Mouse (Mus musculus) hindbrain, embryonic 10.5 days (tissue): ENCODE measurements around the gene Cald1. TPM values are rescaled to one million over a fixed set of nuclear protein-coding genes. Genes with fewer than 3 reads are reported as not detected.

Source experiments
- DNase-seq: peaks from one replicate; pipeline ENCODE4 v3.0.0-alpha.2; 2017; ENCODE audit warnings: low spot score
- H3K27ac ChIP-seq: fragments of 300-500 bp; sonication (generic); 2 replicates; pipeline ENCODE4 v1.5.1; 2016; ENCODE audit warnings: mild to moderate bottlenecking, moderate library complexity
- H3K27me3 ChIP-seq: fragments of 300-500 bp; sonication (generic); 2 replicates; pipeline ENCODE4 v1.6.1; 2016; ENCODE audit warnings: mild to moderate bottlenecking; ENCODE audit not compliant: poor library complexity, insufficient read depth, severe bottlenecking
- H3K36me3 ChIP-seq: fragments of 300-500 bp; sonication (generic); 2 replicates; pipeline ENCODE4 v1.6.1; 2016; ENCODE audit warnings: mild to moderate bottlenecking, moderate library complexity
- H3K4me1 ChIP-seq: fragments of 300-500 bp; sonication (generic); replicated peaks from 2 replicates; pipeline ENCODE4 v1.6.1; 2016; ENCODE audit warnings: mild to moderate bottlenecking
- H3K4me3 ChIP-seq: fragments of 300-500 bp; sonication (generic); 2 replicates; pipeline ENCODE4 v1.5.1; 2016; ENCODE audit warnings: mild to moderate bottlenecking, moderate library complexity
- H3K9me3 ChIP-seq: fragments of 300-500 bp; sonication (generic); 2 replicates; pipeline ENCODE4 v1.6.1; 2016; ENCODE audit warnings: mild to moderate bottlenecking, moderate library complexity
- WGBS: fragments of 180-500 bp; shearing (Covaris S2); methylation state at CpG from one replicate; pipeline ENCODE4 v1.1.7; 2016; 5-methylcytosine and 5-hydroxymethylcytosine counted together
- polyA plus RNA-seq: library from polyadenylated mRNA; unstranded; fragments of >200 nt; fragmentation: Nextera tagmentation; extraction: Ambion mirVana; gene quantifications from 2 replicates; pipeline ENCODE4 v1.2.1, GENCODE M21; 2016

Gene Cald1
- polyA plus RNA-seq, 1 experiment from 2014 or later: 117 TPM

DNA sequence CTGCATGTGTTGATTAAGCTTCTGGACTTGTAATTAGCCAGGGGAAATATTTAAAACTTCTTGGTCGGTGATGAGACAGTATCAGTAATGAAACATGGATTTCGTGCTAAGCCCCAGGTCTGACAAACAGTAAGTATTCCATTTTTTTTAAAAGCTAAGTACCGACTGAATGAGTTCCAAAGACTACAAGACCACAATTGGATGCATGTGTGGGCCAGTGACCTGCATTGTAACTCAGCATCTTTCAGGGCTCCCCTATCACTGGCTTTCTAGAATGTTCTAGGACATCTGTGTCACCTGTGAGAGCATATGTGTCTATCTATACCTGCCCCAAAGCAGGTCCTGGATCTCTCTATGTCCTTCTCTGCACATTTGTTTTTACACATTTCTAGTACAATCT lies 984 bp upstream of the Cald1 start:
- DNase-seq: no peak
- 75% methylated on average over 3 of the region's 3 CpGs for WGBS
- H3K27ac ChIP-seq: no peak overlapping the region
- no peaks in the 10 kb centered on the region for H3K27me3 ChIP-seq
- no peaks in the 10 kb centered on the region for H3K9me3 ChIP-seq
- H3K4me1 ChIP-seq: peaks cover 22% of the 10 kb centered on the region
- H3K4me3 ChIP-seq: no peak overlapping the region
- no peaks in the 10 kb centered on the region for H3K36me3 ChIP-seq

DNA sequence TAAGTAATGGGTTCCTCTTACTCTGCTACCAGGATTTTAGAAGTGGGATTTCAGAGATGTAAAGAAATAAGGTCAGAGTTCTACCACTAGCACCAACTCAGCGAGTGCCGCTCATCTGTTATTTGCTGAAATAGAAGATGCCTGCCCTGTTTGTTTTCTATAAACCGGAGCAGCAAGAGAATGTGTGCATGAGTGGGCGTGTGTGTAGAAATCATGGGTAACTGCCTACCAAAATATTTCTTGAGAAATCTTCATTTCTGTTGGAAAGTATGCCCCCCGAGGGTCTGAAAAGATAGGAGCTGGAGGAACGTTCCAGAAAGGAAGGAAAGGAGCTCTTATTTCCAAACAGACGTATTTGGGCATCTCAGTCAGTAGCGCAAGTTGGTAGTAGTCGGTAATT lies 871 bp downstream of the Cald1 start:
- Histone ChIP-seq H3K9me3 (no peaks in the 10 kb centered on the region), H3K4me1 (peaks cover 22% of the 10 kb centered on the region), H3K27ac (0 out of 2 replicates have a peak overlapping the region, but pooled peaks have one; percentile 23), H3K4me3 (peak overlapping the region; percentile 41), H3K36me3 (no peaks in the 10 kb centered on the region), H3K27me3 (no peaks in the 10 kb centered on the region)
- WGBS: 63% methylated on average over 9 of the region's 9 CpGs
- no peak for DNase-seq

DNA sequence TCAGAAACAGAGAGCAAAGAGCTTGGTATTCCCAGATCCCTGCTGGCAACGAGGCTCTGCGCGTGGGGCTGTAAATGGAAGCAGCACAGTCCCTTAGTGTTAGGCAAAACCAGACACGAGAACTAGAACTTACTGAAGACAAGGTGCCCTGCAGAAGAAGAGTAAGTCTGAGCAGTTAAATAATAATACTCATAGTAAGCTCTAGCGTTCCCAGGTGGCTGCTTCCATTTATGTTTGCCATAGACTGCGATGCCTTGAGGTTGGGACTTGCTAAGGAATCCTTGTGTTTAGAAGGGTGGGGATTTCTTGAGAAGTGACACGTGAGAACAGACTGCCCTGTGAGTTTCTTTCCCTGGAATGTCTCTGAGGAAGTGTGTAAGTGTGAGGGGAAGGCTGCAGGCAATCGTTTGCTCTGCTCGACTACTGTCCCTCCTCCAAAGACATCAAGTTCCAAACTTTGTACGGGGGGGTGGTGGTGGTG lies 1.4 kb downstream of the Cald1 start:
- H3K4me1 ChIP-seq: peaks cover 22% of the 10 kb centered on the region
- no peaks in the 10 kb centered on the region for H3K36me3 ChIP-seq
- H3K27me3 ChIP-seq: no peaks in the 10 kb centered on the region
- peak overlapping the region; percentile 41 for H3K4me3 ChIP-seq
- 62% methylated on average over 10 of the region's 10 CpGs for WGBS
- no peaks in the 10 kb centered on the region for H3K9me3 ChIP-seq
- 0 out of 2 replicates have a peak overlapping the region, but pooled peaks have one; percentile 23 for H3K27ac ChIP-seq
- DNase-seq: no peak

DNA sequence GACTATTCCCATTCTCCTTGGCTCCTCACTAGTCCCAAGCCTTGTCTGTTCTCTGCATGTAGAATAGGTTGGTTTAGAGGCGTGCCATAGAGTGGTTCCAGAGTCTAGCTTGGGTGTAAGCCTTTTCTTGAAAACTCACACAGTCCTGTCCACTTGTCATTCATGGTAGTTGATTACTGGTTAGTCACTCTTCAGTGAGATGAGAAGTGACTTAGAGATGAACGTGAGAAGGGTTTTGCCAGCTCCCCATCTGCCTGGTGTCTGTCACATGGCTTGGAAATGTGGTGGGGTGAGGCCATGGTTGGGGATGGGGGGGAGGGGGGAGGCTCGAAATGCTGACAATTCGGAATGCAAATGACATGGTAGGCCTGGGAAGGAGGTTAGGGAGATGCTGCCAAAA lies 2.5 kb downstream of the Cald1 start:
- no peak for DNase-seq
- 78% methylated on average over 4 of the region's 4 CpGs for WGBS
- peaks cover 24% of the 10 kb centered on the region for H3K4me1 ChIP-seq

DNA sequence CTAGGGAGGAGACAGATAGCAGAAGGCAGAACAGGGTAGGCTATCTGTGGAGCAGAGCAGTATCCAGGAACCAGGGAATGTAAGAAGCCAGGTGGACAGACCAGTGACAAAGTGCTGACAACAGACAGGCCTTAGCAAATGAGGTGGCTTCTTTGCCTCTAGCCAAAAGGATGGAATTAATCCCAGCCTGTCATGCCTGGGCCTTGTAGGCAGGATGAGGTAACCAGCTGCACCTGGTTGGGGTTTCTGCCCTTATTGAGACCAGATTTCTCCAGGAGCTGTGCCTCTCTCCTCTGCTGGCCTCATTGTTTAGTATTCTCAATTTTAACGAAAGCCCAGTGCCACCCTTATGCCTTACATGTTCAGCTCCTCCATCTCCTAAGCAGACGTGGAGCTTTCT lies 3.8 kb downstream of the Cald1 start:
- H3K4me3 ChIP-seq: no peak overlapping the region
- H3K4me1 ChIP-seq: peaks cover 25% of the 10 kb centered on the region
- no peak overlapping the region for H3K27ac ChIP-seq
- no peaks in the 10 kb centered on the region for H3K36me3 ChIP-seq
- H3K27me3 ChIP-seq: no peaks in the 10 kb centered on the region
- no peaks in the 10 kb centered on the region for H3K9me3 ChIP-seq
- DNase-seq: no peak
- WGBS: 71% methylated on average over 2 of the region's 2 CpGs

More for the DNA sequence above, 2.5 kb downstream of the Cald1 start:
- Histone ChIP-seq H3K36me3 (no peaks in the 10 kb centered on the region), H3K27ac (no peak overlapping the region), H3K9me3 (no peaks in the 10 kb centered on the region), H3K4me3 (no peak overlapping the region), H3K27me3 (no peaks in the 10 kb centered on the region)

DNA sequence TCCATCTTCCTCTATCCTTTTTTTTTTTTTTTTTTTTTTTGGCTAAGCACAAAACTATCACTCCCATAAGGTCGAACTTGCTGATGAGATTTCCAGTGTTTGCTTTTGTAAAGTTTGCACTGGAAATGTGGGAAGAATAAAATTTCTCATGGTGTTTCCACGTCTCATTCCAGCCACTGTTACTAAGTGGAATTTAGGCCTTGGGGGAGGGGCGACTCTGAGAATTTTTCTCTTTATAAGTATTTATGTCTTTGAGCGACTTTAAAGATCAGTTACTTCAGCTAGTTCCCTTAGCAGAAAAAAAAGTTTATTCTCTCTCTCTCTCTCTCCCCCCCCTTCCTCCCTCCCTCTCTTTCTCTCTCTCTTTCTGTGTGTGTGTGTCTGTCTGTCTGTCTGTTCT lies 8.1 kb downstream of the Cald1 start:
- no peaks in the 10 kb centered on the region for H3K27me3 ChIP-seq
- WGBS: 70% methylated on average over 4 of the region's 4 CpGs
- no peak overlapping the region for H3K27ac ChIP-seq
- no peaks in the 10 kb centered on the region for H3K36me3 ChIP-seq
- no peak overlapping the region for H3K4me3 ChIP-seq
- no peak for DNase-seq
- peaks cover 20% of the 10 kb centered on the region for H3K4me1 ChIP-seq
- no peaks in the 10 kb centered on the region for H3K9me3 ChIP-seq

DNA sequence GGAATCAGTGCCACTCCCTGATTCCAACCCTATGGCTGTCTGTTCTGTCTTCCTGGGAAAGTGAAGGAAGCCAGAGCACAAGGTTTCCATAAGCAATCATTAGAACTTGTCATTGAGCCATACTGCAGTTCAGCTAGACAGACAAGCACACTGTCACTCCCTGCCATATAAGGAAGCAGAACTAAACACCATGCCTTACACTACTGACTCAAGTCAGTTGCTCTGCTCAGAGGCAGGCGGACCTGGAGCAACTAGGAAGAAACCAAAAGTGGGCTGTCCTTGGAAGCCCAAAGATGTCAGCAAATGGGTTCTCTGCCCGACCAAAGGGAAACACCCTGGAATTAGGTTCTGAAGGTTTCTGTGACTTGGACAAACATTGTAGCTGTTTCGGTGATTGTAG lies 10.3 kb downstream of the Cald1 start:
- WGBS: 93% methylated on average over 3 of the region's 3 CpGs
- Histone ChIP-seq H3K27ac (no peak overlapping the region), H3K4me1 (peaks cover 20% of the 10 kb centered on the region), H3K36me3 (no peaks in the 10 kb centered on the region), H3K4me3 (no peak overlapping the region), H3K9me3 (no peaks in the 10 kb centered on the region), H3K27me3 (no peaks in the 10 kb centered on the region)
- no peak for DNase-seq

DNA sequence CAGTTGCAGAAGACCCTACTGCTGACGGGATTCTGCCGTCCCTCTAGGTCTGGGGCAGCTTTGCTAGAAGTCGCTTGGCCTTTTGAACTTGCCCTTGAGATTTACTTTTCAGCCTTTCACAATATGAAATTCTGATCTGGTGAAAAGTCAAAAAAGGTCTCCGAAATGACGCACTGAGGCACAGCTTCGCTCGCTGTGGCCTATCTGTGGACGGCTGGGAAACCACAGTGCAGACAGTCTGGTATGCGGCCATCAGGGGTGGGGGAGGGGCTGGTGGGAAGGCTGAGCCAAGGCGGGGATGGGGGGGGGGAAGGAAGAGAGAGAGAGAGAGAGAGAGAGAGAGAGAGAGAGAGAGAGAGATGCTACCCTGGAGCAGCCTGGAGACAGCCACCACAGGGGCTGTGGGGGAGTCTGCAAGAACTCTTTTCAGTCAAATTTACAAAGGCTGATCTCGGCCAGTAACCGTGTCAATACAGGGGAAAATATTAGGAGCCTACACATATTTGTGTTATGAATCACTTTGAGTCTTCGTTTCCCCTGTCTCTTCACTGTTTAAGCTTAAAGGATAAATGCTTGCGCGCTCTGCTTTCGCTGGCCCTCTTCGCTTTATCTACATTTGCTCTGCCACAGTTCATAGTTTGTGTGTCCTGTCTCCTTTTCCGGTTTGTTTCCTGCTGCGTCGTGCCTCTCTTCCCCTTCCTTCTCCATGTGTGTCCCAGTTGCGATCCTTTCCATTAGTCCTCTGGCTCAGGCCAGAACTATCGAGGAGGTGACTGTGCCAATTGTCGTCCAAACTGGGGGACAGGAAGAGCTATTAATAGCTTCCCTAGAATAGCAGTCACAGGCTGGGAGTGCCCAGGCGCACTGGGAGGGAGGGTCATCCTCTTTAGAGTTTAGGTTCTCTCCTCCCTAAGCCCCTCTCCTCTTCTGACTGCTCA lies 11.9 kb downstream of the Cald1 start:
- Histone ChIP-seq H3K36me3 (no peaks in the 10 kb centered on the region), H3K4me1 (peaks cover 20% of the 10 kb centered on the region), H3K27me3 (no peaks in the 10 kb centered on the region), H3K27ac (peak overlapping the region; percentile 73), H3K4me3 (0 out of 2 replicates have a peak overlapping the region, but pooled peaks have one; percentile 6), H3K9me3 (no peaks in the 10 kb centered on the region)
- WGBS: 41% methylated on average over 24 of the region's 24 CpGs
- peak; percentile 56 for DNase-seq

DNA sequence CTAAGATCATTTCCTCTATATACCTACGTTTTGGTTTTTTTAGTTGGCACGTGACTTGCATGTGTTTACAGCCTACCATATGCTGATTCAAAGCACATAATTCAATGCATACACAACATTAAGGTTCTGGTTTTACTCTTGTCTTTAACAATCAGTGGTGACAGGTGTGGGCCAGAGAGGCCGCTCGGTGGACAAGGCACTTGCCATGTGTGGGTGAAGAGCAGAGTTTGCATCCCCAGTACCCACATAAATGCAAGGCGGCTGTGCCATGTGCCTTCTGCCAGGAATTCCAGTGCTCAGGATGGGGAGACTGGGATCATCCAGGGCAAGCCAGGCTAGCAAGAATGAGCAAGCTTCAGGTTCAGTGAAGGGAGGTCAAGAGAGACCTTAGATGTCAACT lies 14.8 kb downstream of the Cald1 start:
- Histone ChIP-seq H3K4me1 (peaks cover 17% of the 10 kb centered on the region), H3K36me3 (no peaks in the 10 kb centered on the region), H3K27ac (no peak overlapping the region), H3K4me3 (no peak overlapping the region), H3K9me3 (no peaks in the 10 kb centered on the region), H3K27me3 (no peaks in the 10 kb centered on the region)
- 91% methylated on average over 5 of the region's 5 CpGs for WGBS
- DNase-seq: no peak

DNA sequence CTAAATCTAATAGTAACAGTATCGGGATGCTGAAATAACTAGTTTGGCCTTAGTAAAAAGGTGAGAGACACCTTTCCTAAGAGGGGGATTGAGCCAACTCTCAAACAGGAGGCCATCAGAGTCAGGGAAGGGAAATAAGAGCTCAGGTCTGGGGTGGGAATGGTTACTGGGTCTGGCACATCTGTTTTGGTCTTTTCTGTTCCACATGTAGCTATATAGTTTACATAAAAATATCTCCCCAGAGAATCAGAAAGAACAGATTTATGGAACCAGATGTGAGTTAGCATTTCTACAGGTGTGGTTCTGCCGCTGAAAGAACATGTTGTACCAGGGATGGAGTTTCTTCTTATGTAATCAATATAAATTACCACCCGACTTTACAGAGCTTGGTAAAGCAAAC lies 17.1 kb downstream of the Cald1 start:
- Histone ChIP-seq H3K36me3 (no peaks in the 10 kb centered on the region), H3K27me3 (no peaks in the 10 kb centered on the region), H3K4me3 (no peak overlapping the region), H3K4me1 (peaks cover 9% of the 10 kb centered on the region), H3K27ac (no peak overlapping the region), H3K9me3 (no peaks in the 10 kb centered on the region)
- DNase-seq: no peak
- WGBS: 90% methylated on average over 3 of the region's 3 CpGs

DNA sequence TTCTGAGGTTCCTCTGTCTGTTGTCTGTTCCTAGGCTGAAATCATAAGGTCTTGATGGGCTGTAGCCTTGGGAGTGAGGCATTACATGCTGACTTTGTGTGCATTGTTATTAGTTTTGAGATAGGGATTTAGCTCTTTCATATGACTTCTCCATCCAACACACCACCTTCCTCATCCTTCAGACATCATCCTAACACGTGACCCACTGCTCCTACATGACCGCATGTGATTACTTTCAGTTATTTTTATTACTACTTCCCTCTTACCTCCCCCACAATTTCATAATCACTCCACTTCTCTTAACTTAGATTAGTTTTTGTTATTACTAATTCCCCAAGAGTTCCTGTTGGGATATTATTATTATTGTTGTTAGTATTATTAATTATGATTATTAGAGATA lies 21.2 kb downstream of the Cald1 start:
- no peak for DNase-seq
- Histone ChIP-seq H3K27ac (no peak overlapping the region), H3K4me3 (no peak overlapping the region), H3K4me1 (0 out of 2 replicates have a peak, but pooled peaks cover 6% of the 10 kb centered on the region), H3K9me3 (no peaks in the 10 kb centered on the region), H3K36me3 (no peaks in the 10 kb centered on the region), H3K27me3 (no peaks in the 10 kb centered on the region)
- 88% methylated on average over 2 of the region's 2 CpGs for WGBS

DNA sequence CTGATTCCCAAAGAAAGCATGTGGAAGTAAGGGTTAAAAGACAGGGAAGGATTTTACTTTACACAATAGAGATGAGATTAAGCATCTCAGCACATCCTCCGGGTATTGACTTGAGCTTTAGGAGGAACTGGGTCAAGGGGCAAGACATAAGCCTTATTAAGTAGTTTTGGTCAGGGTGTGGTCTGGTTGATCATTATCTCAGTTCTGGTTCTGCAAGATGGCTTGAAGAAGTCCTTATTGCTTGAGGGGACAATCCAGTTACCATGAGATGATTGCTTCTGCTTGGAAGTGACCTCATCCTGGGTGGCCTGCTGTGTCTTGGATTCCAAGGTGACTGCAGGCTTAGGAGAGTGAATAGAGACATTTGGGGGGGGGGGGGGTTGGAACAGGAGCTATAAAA lies 21.9 kb downstream of the Cald1 start:
- H3K36me3 ChIP-seq: no peaks in the 10 kb centered on the region
- no peaks in the 10 kb centered on the region for H3K27me3 ChIP-seq
- H3K4me3 ChIP-seq: no peak overlapping the region
- H3K27ac ChIP-seq: 0 out of 2 replicates have a peak overlapping the region, but pooled peaks have one; percentile 16
- H3K9me3 ChIP-seq: no peaks in the 10 kb centered on the region
- 44% methylated on average over 1 of the region's 1 CpGs for WGBS
- no peak for DNase-seq
- 0 out of 2 replicates have a peak, but pooled peaks cover 6% of the 10 kb centered on the region for H3K4me1 ChIP-seq

DNA sequence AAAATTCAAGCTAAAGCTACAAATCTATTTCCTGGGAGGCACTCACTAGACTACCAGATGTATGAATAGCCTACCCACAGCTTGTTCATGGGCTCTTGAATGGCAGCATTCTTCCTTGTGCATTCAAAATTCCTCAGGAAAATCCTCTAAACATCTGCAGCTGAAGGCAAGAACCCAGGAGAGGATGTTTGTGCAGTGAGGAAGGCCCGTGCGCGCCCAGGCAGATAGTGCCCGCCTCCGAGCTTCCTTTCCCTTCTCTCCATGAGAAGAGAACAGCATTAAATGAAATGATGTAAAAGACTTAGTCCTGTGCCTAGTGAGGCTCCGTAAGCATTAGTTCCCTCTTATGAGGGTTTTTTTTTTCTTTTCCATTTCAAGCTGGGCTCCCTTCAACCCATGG lies 24.6 kb downstream of the Cald1 start:
- WGBS: 79% methylated on average over 6 of the region's 6 CpGs
- H3K4me1 ChIP-seq: 0 out of 2 replicates have a peak, but pooled peaks cover 6% of the 10 kb centered on the region
- no peaks in the 10 kb centered on the region for H3K36me3 ChIP-seq
- DNase-seq: no peak
- H3K9me3 ChIP-seq: no peaks in the 10 kb centered on the region
- no peaks in the 10 kb centered on the region for H3K27me3 ChIP-seq
- H3K4me3 ChIP-seq: no peak overlapping the region
- H3K27ac ChIP-seq: 0 out of 2 replicates have a peak overlapping the region, but pooled peaks have one; percentile 45
